Mouse (Mus musculus) olfactory bulb, adult 2 months (tissue): ENCODE results near the gene Dnajc12. TPM values are rescaled to one million over a fixed set of nuclear protein-coding genes. Genes with fewer than 3 reads are reported as not detected.
"Not testable (repeated sequence)": the region's sequence is repeated elsewhere in the genome, so short reads cannot be mapped to it uniquely, and the experiment has no call there.

Experiments
- H3K27ac ChIP-seq: fragments of 200-500 bp; 2 replicates; pipeline ENCODE4 v1.5.1; 2012; ENCODE audit warnings: low read depth, low read length; ENCODE audit not compliant: insufficient read depth
- H3K4me1 ChIP-seq: fragments of 200-500 bp; 2 replicates; pipeline ENCODE4 v1.6.1; 2012; ENCODE audit warnings: low read length; ENCODE audit not compliant: control insufficient read depth, insufficient read depth
- H3K4me3 ChIP-seq: fragments of 200-500 bp; 2 replicates; pipeline ENCODE4 v1.5.1; 2012; ENCODE audit warnings: mild to moderate bottlenecking, low read depth, low read length, moderate library complexity; ENCODE audit not compliant: insufficient read depth
- CTCF ChIP-seq: fragments of 200-500 bp; IDR thresholded peaks from 2 replicates; pipeline ENCODE4 v1.5.1; 2012; ENCODE audit warnings: low read depth, mild to moderate bottlenecking, low read length, moderate library complexity; ENCODE audit not compliant: insufficient read depth
- POLR2A ChIP-seq: fragments of 200-500 bp; IDR thresholded peaks from 2 replicates; pipeline ENCODE4 v1.6.1; 2012; ENCODE audit warnings: mild to moderate bottlenecking, low read depth, low read length, moderate library complexity; ENCODE audit not compliant: insufficient read depth
- WGBS: fragments of 180-500 bp; shearing (Covaris S2); methylation state at CpG from one replicate; pipeline ENCODE4 v1.1.7; 2018; 5-methylcytosine and 5-hydroxymethylcytosine counted together
- polyA plus RNA-seq: library from polyadenylated mRNA; stranded (reverse); fragments of >200 nt; gene quantifications from 2 replicates; pipeline ENCODE4 v1.2.4, GENCODE M21; 2012; ENCODE audit warnings: low replicate concordance; ENCODE audit not compliant: missing spikeins, insufficient read depth, insufficient read length

Dnajc12 gene
- not detected in 2 replicates for polyA plus RNA-seq

DNA sequence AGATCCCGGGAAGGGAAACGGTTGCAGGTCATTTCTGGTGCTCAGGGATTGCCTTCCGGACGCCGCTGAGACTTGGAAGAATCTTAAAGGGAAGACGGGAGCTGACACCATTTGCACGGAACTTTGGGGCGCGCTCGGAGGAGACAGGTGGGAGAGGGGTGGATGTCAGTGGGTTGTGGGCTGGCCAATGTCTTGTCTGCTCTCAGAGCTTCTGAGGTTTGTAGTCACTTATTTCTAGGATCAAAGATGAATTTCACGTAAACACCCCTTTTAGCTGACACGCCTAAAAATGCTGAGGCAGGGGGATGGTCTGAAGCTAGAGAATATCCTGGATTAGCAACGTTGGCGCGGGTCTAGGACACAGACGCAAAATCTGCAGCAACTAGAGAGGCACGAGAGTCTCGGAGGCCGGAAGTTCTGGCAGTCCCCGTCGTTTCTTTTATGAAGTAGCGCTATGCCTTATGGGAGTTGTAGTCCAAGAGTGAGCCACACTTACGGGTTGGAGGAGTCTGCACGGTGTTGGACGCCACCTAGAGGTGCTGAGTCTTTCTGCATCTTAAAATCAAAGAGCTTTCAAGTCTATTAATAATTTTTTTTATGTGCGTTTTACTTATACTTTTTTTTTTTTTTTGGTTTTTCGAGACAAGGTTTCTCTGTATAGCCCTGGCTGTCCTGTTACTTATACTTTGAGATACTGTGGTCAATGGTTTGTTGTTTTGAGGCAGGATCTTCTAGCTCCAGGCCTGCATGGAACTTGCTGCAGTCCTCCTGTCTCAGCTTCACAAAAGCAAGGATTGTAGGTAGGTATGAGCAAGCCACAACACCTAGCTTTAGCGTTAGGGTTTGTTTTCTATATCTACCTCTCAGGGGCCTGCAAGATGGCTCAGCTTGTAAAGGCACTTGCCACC is at the start of gene Dnajc12:
Gene Dnajc12 (plus strand): TSS at position 72 of the 908 bp plus-strand sequence.
- TF ChIP-seq CTCF: no peak
- TF ChIP-seq POLR2A: peak; percentile 82
- Histone ChIP-seq H3K4me1 (peaks cover 3% of the 10 kb centered on the region), H3K4me3 (peak within 1 kb of the TSS; percentile 65), H3K27ac (peak within 1 kb of the TSS; percentile 65; the same call in 1 of the 2 replicates)
- WGBS: 1% methylated on average over 28 of the region's 28 CpGs

DNA sequence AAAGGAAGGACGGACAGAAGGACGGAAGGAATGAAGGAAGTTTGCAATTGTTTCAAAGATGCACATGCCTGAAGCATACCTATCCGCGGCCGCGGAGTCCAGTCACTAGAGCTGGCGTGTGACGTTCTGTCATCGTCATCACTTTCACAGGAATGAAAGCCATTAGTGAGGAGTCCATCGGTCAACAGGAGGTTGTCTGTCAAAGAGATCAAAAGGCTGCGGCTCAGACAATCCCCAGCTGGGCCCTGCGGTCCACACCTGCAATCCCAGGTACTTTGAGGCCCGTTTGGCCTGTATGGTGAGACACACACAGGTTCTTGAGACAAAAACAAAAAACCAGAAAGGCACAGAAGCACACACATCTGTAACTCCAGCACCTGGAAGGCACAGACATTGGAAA is 45.3 kb upstream of the Dnajc12 start:
- Histone ChIP-seq H3K4me3 (0 out of 2 replicates have a peak overlapping the region, but pooled peaks have one; percentile 2), H3K4me1 (peaks cover 9% of the 10 kb centered on the region), H3K27ac (no peak overlapping the region)
- 76% methylated on average over 13 of the region's 13 CpGs for WGBS
- TF ChIP-seq CTCF (no peak), POLR2A (no peak)

DNA sequence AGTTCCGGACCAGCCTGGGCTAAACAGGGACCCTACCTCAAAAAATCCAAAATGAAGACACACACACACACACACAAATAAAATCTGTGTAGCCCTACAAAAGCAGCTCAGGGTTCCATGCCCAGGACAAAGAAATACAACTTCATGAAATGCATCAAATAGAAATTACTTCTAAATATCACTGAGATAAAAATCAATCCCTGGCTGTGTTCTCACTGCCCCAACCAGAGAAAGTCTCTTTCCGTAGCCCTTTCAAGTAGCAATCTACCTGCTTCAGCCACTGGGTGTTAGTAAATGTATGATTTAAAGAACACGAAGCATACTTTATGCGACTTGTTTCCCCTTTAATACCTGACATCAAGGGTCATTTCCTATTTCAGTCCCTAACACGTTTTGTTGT is 44.9 kb upstream of the Dnajc12 start:
- H3K4me3 ChIP-seq: no peak overlapping the region
- peaks cover 9% of the 10 kb centered on the region for H3K4me1 ChIP-seq
- 27% methylated on average over 5 of the region's 5 CpGs for WGBS
- no peak overlapping the region for H3K27ac ChIP-seq
- TF ChIP-seq POLR2A (no peak), CTCF (no peak)

DNA sequence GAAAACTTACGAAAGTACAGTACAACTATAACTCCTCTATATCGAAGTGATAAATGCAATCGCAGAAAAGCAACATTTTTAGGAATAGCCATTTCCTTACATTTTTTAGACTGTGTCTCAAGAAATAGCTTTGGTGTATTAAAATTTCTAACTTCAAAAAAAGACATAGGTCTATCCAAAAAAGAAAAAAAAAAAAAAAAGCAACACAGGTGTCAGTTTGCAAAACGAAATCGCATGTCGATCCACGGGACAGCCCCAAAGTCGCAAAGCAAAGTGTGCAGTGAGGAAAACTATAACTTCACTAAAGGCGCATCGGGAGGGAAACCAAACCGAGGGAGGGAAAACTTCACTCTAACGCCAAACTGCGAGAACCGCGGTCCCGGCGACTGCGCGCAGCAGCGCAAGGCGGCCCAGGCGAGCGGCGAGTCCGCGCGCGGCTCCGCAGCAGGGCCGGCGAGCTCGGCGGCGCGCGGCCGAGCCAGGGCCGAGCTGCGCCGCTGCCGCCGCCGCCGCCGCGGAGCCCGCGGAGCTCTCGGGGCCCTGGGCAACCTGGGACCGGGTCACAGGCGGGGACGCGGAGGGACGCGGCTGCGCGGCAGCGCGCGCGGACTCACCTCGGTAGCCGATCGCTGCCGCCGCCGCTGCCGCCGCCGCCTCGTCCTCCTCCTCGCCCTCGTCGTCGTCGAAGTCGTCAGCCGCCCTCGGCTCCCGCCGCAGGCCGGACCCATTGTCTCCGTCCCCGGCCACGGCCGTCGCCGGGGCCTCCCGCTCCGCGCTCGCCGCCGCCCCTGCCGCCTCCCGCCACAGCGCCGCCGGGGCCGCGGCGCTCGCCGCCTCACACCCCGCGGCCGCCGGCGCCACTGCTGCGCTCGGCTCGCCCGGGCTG is 44.0 kb upstream of the Dnajc12 start:
- TF ChIP-seq CTCF (no peak), POLR2A (no peak; the same call in 1 of the 2 replicates)
- WGBS: 7% methylated on average over 113 of the region's 113 CpGs
- Histone ChIP-seq H3K27ac (peak overlapping the region; percentile 72), H3K4me1 (peaks cover 9% of the 10 kb centered on the region), H3K4me3 (peak overlapping the region; percentile 85)

DNA sequence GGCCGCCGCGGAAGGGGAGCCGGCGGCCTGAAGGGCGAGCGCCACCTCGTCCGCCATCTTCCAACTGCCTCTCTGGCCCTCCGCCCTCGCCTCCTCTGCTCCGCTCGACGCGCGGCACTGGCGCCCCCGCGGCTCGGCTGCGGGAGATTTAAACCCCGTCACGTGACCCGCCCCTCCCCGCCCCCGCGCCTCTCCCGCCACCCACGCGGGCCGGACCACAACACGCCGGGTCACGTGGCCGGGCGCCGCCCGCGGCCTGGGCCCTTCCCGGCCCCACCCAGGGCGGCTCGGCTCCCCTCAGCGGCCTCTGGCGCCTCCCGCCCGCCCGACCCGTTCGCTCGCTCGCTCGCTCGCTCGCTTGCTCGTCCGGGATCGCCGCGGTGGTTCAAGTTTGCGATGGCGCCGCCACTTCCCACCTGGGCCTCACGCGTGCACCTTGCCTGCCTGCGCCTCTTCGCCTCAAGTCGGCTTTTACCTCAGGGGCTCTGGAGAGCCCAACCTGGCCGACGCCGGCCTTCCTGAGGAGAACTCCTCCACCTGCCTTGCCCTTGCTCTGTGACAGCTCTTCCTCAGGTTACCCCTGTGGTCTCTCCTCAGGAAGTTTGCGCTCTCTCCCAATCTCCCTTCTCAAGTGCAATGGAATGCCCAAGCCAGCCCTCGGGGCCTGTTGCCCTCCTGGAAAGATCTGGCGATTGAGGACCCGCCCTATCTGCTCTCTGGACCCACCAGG is 43.2 kb upstream of the Dnajc12 start:
- WGBS: 2% methylated on average over 68 of the region's 74 CpGs
- peak overlapping the region; percentile 72 for H3K27ac ChIP-seq
- peak overlapping the region; percentile 85 for H3K4me3 ChIP-seq
- TF ChIP-seq CTCF: no peak
- TF ChIP-seq POLR2A: peak; percentile 84
- peaks cover 9% of the 10 kb centered on the region for H3K4me1 ChIP-seq

DNA sequence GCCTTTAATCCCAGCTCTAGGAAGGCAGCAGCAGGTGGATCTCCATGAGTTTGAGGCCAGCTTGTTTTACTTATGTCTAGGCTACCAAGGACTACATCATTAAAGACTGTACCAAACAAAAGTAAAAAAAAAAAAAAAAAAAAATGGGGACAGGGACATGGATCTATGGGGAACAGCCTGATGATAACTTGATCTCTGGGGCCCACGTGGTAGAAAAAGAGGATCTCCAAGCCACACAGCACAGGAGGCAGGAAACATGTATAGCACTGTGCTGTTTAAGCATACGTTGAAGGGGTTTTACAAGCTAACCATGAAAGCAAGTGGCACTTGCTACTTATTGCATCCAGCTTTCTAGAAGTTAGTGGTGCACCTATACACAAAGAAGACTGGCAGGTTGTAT is 40.9 kb upstream of the Dnajc12 start:
- 83% methylated on average over 2 of the region's 2 CpGs for WGBS
- TF ChIP-seq POLR2A (no peak), CTCF (no peak)
- H3K27ac ChIP-seq: no peak overlapping the region
- no peak overlapping the region for H3K4me3 ChIP-seq
- peaks cover 9% of the 10 kb centered on the region for H3K4me1 ChIP-seq

DNA sequence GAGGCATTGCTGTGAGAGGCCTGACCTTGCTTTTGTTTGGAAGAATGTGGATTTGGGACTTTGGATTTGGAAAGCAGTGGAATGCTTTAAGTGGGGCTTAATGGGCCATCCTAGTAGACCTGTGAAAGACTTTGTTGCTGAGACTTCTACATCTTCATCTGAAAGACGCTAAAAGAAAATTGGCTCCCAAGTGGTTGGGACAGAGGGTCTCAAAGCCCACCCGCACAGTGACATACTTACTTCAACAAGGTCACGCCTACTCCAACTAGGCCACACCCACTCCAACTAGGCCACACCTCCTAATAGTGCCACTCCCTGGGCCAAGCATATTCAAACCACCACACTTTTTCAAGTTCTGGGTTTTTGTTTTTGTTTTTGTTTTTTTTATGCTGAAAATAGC is 37.5 kb upstream of the Dnajc12 start:
- 95% methylated on average over 3 of the region's 3 CpGs for WGBS
- no peak overlapping the region for H3K4me3 ChIP-seq
- H3K27ac ChIP-seq: no peak overlapping the region
- H3K4me1 ChIP-seq: no peaks in the 10 kb centered on the region
- no peak for TF ChIP-seq POLR2A

DNA sequence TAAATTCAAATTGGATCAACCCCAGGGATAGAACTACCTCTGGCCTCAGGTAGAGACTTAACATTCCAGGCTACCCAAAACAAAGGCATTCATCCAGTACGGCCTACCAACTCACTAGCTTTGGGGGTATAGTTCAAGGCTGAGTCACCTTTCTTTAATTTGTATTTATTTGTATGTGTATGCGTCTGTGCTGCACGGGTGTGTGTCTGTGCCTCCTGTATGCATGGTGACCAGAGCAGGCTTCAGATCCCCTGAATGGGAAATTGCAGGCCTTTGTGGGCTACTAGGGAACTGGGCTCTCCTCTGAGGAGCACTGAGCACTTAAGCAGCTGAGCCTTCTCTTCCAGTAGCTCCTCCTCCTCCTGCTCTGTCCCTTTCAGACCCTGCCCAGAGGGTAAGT is 34.0 kb upstream of the Dnajc12 start:
- Histone ChIP-seq H3K27ac (no peak overlapping the region), H3K4me3 (no peak overlapping the region), H3K4me1 (no peaks in the 10 kb centered on the region)
- TF ChIP-seq CTCF (no peak), POLR2A (no peak)
- 75% methylated on average over 3 of the region's 3 CpGs for WGBS

DNA sequence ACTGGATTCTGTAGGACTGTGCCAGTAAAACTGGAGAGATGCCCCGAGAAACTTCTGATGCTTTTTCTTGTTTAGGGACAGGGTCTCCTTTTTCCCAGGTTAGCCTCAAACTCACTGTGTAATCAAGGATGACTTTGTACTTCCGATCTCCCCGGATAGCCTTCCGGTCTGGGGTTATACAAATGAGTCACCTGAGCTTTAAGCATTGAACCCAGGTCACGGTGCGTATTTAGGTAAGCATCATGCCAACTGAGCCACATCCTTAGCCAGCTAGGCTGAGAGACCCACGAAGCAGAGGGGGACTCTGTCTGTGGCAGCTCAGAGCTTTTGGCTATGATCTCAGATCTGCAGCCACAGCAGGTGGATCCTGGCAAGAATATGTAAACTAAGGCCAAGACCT is 31.6 kb upstream of the Dnajc12 start:
- no peaks in the 10 kb centered on the region for H3K4me1 ChIP-seq
- no peak overlapping the region for H3K27ac ChIP-seq
- no peak for TF ChIP-seq POLR2A
- TF ChIP-seq CTCF: no peak
- no peak overlapping the region for H3K4me3 ChIP-seq
- WGBS: 96% methylated on average over 7 of the region's 7 CpGs

DNA sequence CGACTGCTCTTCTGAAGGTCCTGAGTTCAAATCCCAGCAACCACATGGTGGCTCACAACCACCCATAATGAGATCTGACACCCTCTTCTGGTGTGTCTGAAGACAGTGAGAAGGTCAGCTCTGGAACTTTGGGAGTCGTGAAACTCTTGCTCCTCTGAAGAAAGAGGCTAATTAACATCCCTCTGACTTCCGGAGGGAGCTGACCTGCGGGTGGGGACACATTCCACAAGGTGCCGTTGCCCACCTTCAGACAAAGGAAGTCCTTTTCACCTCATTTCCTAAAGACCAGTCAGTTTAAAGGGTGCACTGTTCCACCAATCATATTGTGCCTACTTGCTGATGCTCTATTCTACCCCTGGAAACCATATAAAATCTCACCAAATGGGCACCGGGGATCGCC is 31.1 kb upstream of the Dnajc12 start:
- H3K4me3 ChIP-seq, H3K4me1 ChIP-seq, H3K27ac ChIP-seq: not testable (repeated sequence)
- WGBS: 92% methylated on average over 7 of the region's 7 CpGs
